11 mouse cellular contexts compared by ENCODE assay signal in genomic region chr14:118203031-118203430, GRCm38 (mm10). TPM values are rescaled to one million over a fixed set of nuclear protein-coding genes. Genes with fewer than 3 reads are reported as not detected.
A peak's percentile ranks its signal among the peaks of the same experiment; 100 is the strongest.
DNase-seq lines count a peak whose midpoint lies in the region; ATAC-seq and TF ChIP-seq lines count a peak whose summit lies in the region.
"Had no signal": no experiment of that assay in that cellular context is flagged by ENCODE, and none has a peak within 500 bp of the region (broad histone marks: within the 10 kb centered on the region; RNA-seq: fewer than 3 reads in every experiment).

No protein-coding gene starts in this region.

- H3K4me2 ChIP-seq in liver, embryonic 14.5 days (ENCODE audit: low read depth), result no peak overlapping the region
- H3K4me2 ChIP-seq: midbrain, embryonic 12.5 days had no signal

- intact Hi-C loops in left cerebral cortex, postnatal 36 days (cut with DNase I), result no loop called here

- ATAC-seq in G1E (ENCODE audit: extremely low read depth, insufficient number of reproducible peaks, low FRiP score, poor library complexity, severe bottlenecking), result no peak
- no peak for ATAC-seq in liver, embryonic 14.5 days (ENCODE audit: insufficient read depth)

- H3K27me3 ChIP-seq in G1E (ENCODE audit: insufficient read depth, low read length), result no peaks in the 10 kb centered on the region
- no peaks in the 10 kb centered on the region for H3K27me3 ChIP-seq in liver, embryonic 14.5 days (ENCODE audit: control insufficient read depth, insufficient read depth, low read length)

- WGBS in liver, embryonic 14.5 days (ENCODE audit: insufficient replicate concordance), result 60% methylated on average over 7 of the region's 7 CpGs

- TF ChIP-seq CTCF in layer of hippocampus, adult 2 months (conservative IDR thresholded peaks at IDR 0.05), result peak; percentile 34
- TF ChIP-seq CTCF in G1E (IDR thresholded peaks at IDR 0.05; ENCODE audit: low read depth, low read length), result 0 out of 2 replicates have a peak, but pooled peaks have one; percentile 15
- TF ChIP-seq CTCF in liver, embryonic 14.5 days (IDR thresholded peaks at IDR 0.05; ENCODE audit: low read depth), result peak; percentile 73

- H3K36me3 ChIP-seq in G1E (replicated peaks), result no peaks in the 10 kb centered on the region
- no peaks in the 10 kb centered on the region for H3K36me3 ChIP-seq in liver, embryonic 14.5 days (replicated peaks; ENCODE audit: control insufficient read depth, insufficient read depth, low read depth)
- H3K36me3 ChIP-seq: midbrain, embryonic 12.5 days had no signal

- no peak overlapping the region for H3K27ac ChIP-seq in layer of hippocampus, adult 2 months
- H3K27ac ChIP-seq in liver, embryonic 14.5 days, result no peak overlapping the region
- H3K27ac ChIP-seq: midbrain, embryonic 12.5 days had no signal

- H3K4me1 ChIP-seq in G1E (ENCODE audit: insufficient read depth, low read depth, low read length), result peaks cover 33% of the 10 kb centered on the region
- H3K4me1 ChIP-seq in liver, embryonic 14.5 days (replicated peaks; ENCODE audit: control insufficient read depth in 2 of 2, insufficient read depth in 2 of 2, low read length in 1 of 2), result no peaks in the 10 kb centered on the region
- H3K4me1 ChIP-seq: midbrain, embryonic 12.5 days had no signal

- no peak overlapping the region for H3K9ac ChIP-seq in liver, embryonic 14.5 days (replicated peaks)
- H3K9ac ChIP-seq: midbrain, embryonic 12.5 days had no signal

- H3K4me3 ChIP-seq in layer of hippocampus, adult 2 months, result no peak overlapping the region
- H3K4me3 ChIP-seq in G1E (ENCODE audit: low read depth, low read length), result no peak overlapping the region
- H3K4me3 ChIP-seq in liver, embryonic 14.5 days (ENCODE audit: insufficient read depth in 1 of 2, low read depth in 2 of 2, low read length in 2 of 2), result no peak overlapping the region
- H3K4me3 ChIP-seq: midbrain, embryonic 12.5 days had no signal

- no peak for TF ChIP-seq EP300 in liver, embryonic 14.5 days (IDR thresholded peaks at IDR 0.05; ENCODE audit: low read depth)

- no peak for DNase-seq in layer of hippocampus, adult 2 months (ENCODE audit: low spot score in 2 of 2)
- no peak for DNase-seq in layer of hippocampus, adult 9-11 months
- no peak for DNase-seq in G1E (ENCODE audit: low spot score)
- DNase-seq in liver, embryonic 14.5 days (ENCODE audit: low read depth in 3 of 3, low spot score in 3 of 3), result no peak
- peak; percentile 28 for DNase-seq in thymus, postnatal 0 days (ENCODE audit: low spot score)
- DNase-seq in cerebellum, adult 9-11 months, result no peak
- DNase-seq in left cerebral cortex, postnatal 36 days (ENCODE audit: low spot score in 2 of 2), result no peak
- DNase-seq: adrenal gland, adult 8-10 months; embryo, embryonic 11 days had no signal

- H3K9me3 ChIP-seq in G1E (replicated peaks), result peaks cover 9% of the 10 kb centered on the region
- H3K9me3 ChIP-seq in liver, embryonic 14.5 days (ENCODE audit: control insufficient read depth, low read length), result no peaks in the 10 kb centered on the region
- H3K9me3 ChIP-seq: midbrain, embryonic 12.5 days had no signal

RNA-seq across cellular contexts. Expression of gene Sox21, which starts 33.8 kb away (rescaled TPM):
- total RNA-seq in layer of hippocampus, adult 2 months (2021), result 1 to 10 TPM; 7.6 to 9.7 TPM
- total RNA-seq in G1E (2014; fragmentation: Nextera tagmentation) (3.0 and 4.6 TPM in 2 replicates), G1E (2017) (1.2 and 1.3 TPM in 2 replicates)
- 9.0 and 10.9 TPM in 2 replicates for polyA plus RNA-seq in G1E (2012)
- polyA plus RNA-seq in liver, embryonic 14.5 days (2012; rRNA removed), result 0.01 TPM in 1 of 2 replicates, not detected in the other
- polyA plus RNA-seq in liver, embryonic 14.5 days (2014; fragmentation: Nextera tagmentation; extraction: Ambion mirVana), result not detected in 2 replicates
- 0.08 TPM in 2 replicates for polyA plus RNA-seq in thymus, postnatal 0 days (2015; fragmentation: Nextera tagmentation; extraction: Ambion mirVana)
- 10 to 100 TPM in 1 of 2 experiments, 1 to 10 TPM in 1; 7.9 to 11.2 TPM for total RNA-seq in left cerebral cortex, postnatal 36 days (2021)
- total RNA-seq: hematopoietic stem cell, adult 5-6 weeks had no signal

Comparison
In these comparisons a context has a peak if more than half of its experiments do, and no peak if none do; other contexts are left out.
1. CTCF ChIP-seq: peak in every context shown above with its lines; median percentile 73 in liver, embryonic 14.5 days; 34 in layer of hippocampus, adult 2 months; 15 in G1E.